Mouse (Mus musculus): ENCODE measurements around the gene Cdc25a. TPM values are rescaled to one million over a fixed set of nuclear protein-coding genes. Genes with fewer than 3 reads are reported as not detected.

The Cdc25a gene
- polyA plus RNA-seq, 1 experiment: 21.9 TPM

- Histone ChIP-seq H3K27ac (ENCODE audit: insufficient read depth, low read length) (no peak overlapping the region), H3K4me1 (ENCODE audit: control insufficient read depth, insufficient read depth, low read length) (no peaks in the 10 kb centered on the region), H3K4me3 (ENCODE audit: insufficient read depth, low read length) (no peak overlapping the region)
- no peak for TF ChIP-seq CTCF (IDR thresholded peaks at IDR 0.05; ENCODE audit: borderline replicate concordance, insufficient read depth, low read length)
- no peak for TF ChIP-seq POLR2A (IDR thresholded peaks at IDR 0.05; ENCODE audit: low read depth, low read length)
These were observed 53.8 kb downstream of the Cdc25a start for GRCm38 (mm10) chr9:109929131-109929530.

GRCm38 (mm10) chr9:109930063-109930462, 54.7 kb downstream of the Cdc25a start:
- H3K4me3 ChIP-seq (ENCODE audit: insufficient read depth, low read length): no peak overlapping the region
- TF ChIP-seq POLR2A (IDR thresholded peaks at IDR 0.05; ENCODE audit: low read depth, low read length) (no peak), CTCF (IDR thresholded peaks at IDR 0.05; ENCODE audit: borderline replicate concordance, insufficient read depth, low read length) (no peak)
- no peak overlapping the region for H3K27ac ChIP-seq (ENCODE audit: insufficient read depth, low read length)
- H3K4me1 ChIP-seq (ENCODE audit: control insufficient read depth, insufficient read depth, low read length): 0 out of 2 replicates have a peak, but pooled peaks cover under 1% of the 10 kb centered on the region

GRCm38 (mm10) chr9:109930752-109931151, 55.4 kb downstream of the Cdc25a start:
- Histone ChIP-seq H3K27ac (ENCODE audit: insufficient read depth, low read length) (peak overlapping the region; percentile 44; the same call in 1 of the 2 replicates), H3K4me1 (ENCODE audit: control insufficient read depth, insufficient read depth, low read length) (peaks cover 2% of the 10 kb centered on the region; the same call in 1 of the 2 replicates), H3K4me3 (ENCODE audit: insufficient read depth, low read length) (peak overlapping the region; percentile 26)
- TF ChIP-seq CTCF (IDR thresholded peaks at IDR 0.05; ENCODE audit: borderline replicate concordance, insufficient read depth, low read length) (no peak), POLR2A (IDR thresholded peaks at IDR 0.05; ENCODE audit: low read depth, low read length) (no peak)

- Histone ChIP-seq H3K4me3 (ENCODE audit: insufficient read depth, low read length) (peak within 1 kb of the TSS; percentile 94), H3K27ac (ENCODE audit: insufficient read depth, low read length) (peak within 1 kb of the TSS; percentile 86)
- no peak for TF ChIP-seq CTCF (IDR thresholded peaks at IDR 0.05; ENCODE audit: borderline replicate concordance, insufficient read depth, low read length)
- peak; percentile 91 for TF ChIP-seq POLR2A (IDR thresholded peaks at IDR 0.05; ENCODE audit: low read depth, low read length)
These were observed 56.1 kb downstream of the Cdc25a start, which contains the start of gene Map4 for GRCm38 (mm10) chr9:109931257-109932171. TSS of gene Map4 (plus strand) at chr9:109931460.

GRCm38 (mm10) chr9:109932361-109932755, 57.0 kb downstream of the Cdc25a start:
- H3K27ac ChIP-seq (ENCODE audit: insufficient read depth, low read length): peak overlapping the region; percentile 86

More at GRCm38 (mm10) chr9:109931257-109932171, 56.1 kb downstream of the Cdc25a start, which contains the start of gene Map4:
- peaks cover 2% of the 10 kb centered on the region for H3K4me1 ChIP-seq (ENCODE audit: control insufficient read depth, insufficient read depth, low read length)

GRCm38 (mm10) chr9:109932756-109933375, 57.5 kb downstream of the Cdc25a start:
- Histone ChIP-seq H3K27ac (ENCODE audit: insufficient read depth, low read length) (peak overlapping the region; percentile 86), H3K4me1 (ENCODE audit: control insufficient read depth, insufficient read depth, low read length) (peaks cover 2% of the 10 kb centered on the region), H3K4me3 (ENCODE audit: insufficient read depth, low read length) (peak overlapping the region; percentile 94)
- TF ChIP-seq CTCF (IDR thresholded peaks at IDR 0.05; ENCODE audit: borderline replicate concordance, insufficient read depth, low read length) (no peak), POLR2A (IDR thresholded peaks at IDR 0.05; ENCODE audit: low read depth, low read length) (peak; percentile 75)

More at GRCm38 (mm10) chr9:109932361-109932755, 57.0 kb downstream of the Cdc25a start:
- H3K4me3 ChIP-seq (ENCODE audit: insufficient read depth, low read length): peak overlapping the region; percentile 94
- TF ChIP-seq POLR2A (IDR thresholded peaks at IDR 0.05; ENCODE audit: low read depth, low read length) (no peak), CTCF (IDR thresholded peaks at IDR 0.05; ENCODE audit: borderline replicate concordance, insufficient read depth, low read length) (no peak)
- H3K4me1 ChIP-seq (ENCODE audit: control insufficient read depth, insufficient read depth, low read length): peaks cover 2% of the 10 kb centered on the region

GRCm38 (mm10) chr9:109939401-109939800, 64.0 kb downstream of the Cdc25a start:
- Histone ChIP-seq H3K4me1 (ENCODE audit: control insufficient read depth, insufficient read depth, low read length) (peaks cover 2% of the 10 kb centered on the region), H3K4me3 (ENCODE audit: insufficient read depth, low read length) (no peak overlapping the region), H3K27ac (ENCODE audit: insufficient read depth, low read length) (no peak overlapping the region)
- no peak for TF ChIP-seq CTCF (IDR thresholded peaks at IDR 0.05; ENCODE audit: borderline replicate concordance, insufficient read depth, low read length)
- TF ChIP-seq POLR2A (IDR thresholded peaks at IDR 0.05; ENCODE audit: low read depth, low read length): no peak

- H3K4me3 ChIP-seq (ENCODE audit: insufficient read depth, low read length): no peak overlapping the region
- no peak overlapping the region for H3K27ac ChIP-seq (ENCODE audit: insufficient read depth, low read length)
- no peaks in the 10 kb centered on the region for H3K4me1 ChIP-seq (ENCODE audit: control insufficient read depth, insufficient read depth, low read length)
- TF ChIP-seq POLR2A (IDR thresholded peaks at IDR 0.05; ENCODE audit: low read depth, low read length) (no peak), CTCF (IDR thresholded peaks at IDR 0.05; ENCODE audit: borderline replicate concordance, insufficient read depth, low read length) (no peak)
These were observed 67.4 kb downstream of the Cdc25a start for GRCm38 (mm10) chr9:109942796-109943195.

Other genes with a start within 250 kb of the Cdc25a start
- gene Fbxw24, start 249.5 kb upstream of the Cdc25a start, polyA plus RNA-seq (2011; ENCODE audit: insufficient read length, low read depth, missing spikeins): not detected in 2 replicates
- not detected in 2 replicates for gene Fbxw25, start 210.9 kb upstream of the Cdc25a start, polyA plus RNA-seq (2011; ENCODE audit: insufficient read length, low read depth, missing spikeins)
- gene Fbxw18, start 172.9 kb upstream of the Cdc25a start, polyA plus RNA-seq (2011; ENCODE audit: insufficient read length, low read depth, missing spikeins): not detected in 2 replicates
- gene Fbxw26, start 129.5 kb upstream of the Cdc25a start, polyA plus RNA-seq (2011; ENCODE audit: insufficient read length, low read depth, missing spikeins): not detected in 2 replicates
- not detected in 2 replicates for gene Fbxw27, start 84.9 kb upstream of the Cdc25a start, polyA plus RNA-seq (2011; ENCODE audit: insufficient read length, low read depth, missing spikeins)
- not detected in 2 replicates for gene Spink8, start 63.3 kb upstream of the Cdc25a start, polyA plus RNA-seq (2011; ENCODE audit: insufficient read length, low read depth, missing spikeins)
- gene Nme6, start 42.8 kb upstream of the Cdc25a start, polyA plus RNA-seq (2011; ENCODE audit: insufficient read length, low read depth, missing spikeins): 15.2 and 21.3 TPM in 2 replicates
- not detected in 2 replicates for gene Camp, start 26.0 kb upstream of the Cdc25a start, polyA plus RNA-seq (2011; ENCODE audit: insufficient read length, low read depth, missing spikeins)
- gene Map4, start 55.9 kb downstream of the Cdc25a start, polyA plus RNA-seq (2011; ENCODE audit: insufficient read length, low read depth, missing spikeins): 220 and 222 TPM in 2 replicates
- 108 and 127 TPM in 2 replicates for gene Smarcc1, start 242.1 kb downstream of the Cdc25a start, polyA plus RNA-seq (2011; ENCODE audit: insufficient read length, low read depth, missing spikeins)
- gene Dhx30, start 242.3 kb downstream of the Cdc25a start, polyA plus RNA-seq (2011; ENCODE audit: insufficient read length, low read depth, missing spikeins): 63.2 and 65.1 TPM in 2 replicates

Measured in embryonic fibroblast, embryonic 13.5 days (primary cell).